Mouse (Mus musculus): ENCODE data around the gene Serp2.

GRCm38 (mm10) chr14:76605931-76606534, 49.3 kb upstream of the Serp2 start:
- TF ChIP-seq CTCF (IDR thresholded peaks at IDR 0.05; ENCODE audit: borderline replicate concordance, control insufficient read depth, extremely low read depth, insufficient read depth, low read length, poor library complexity) (no peak), POLR2A (IDR thresholded peaks at IDR 0.05; ENCODE audit: control insufficient read depth, extremely low read depth, insufficient read depth, low read length, poor library complexity) (no peak)

All from thymus, adult 2 months (tissue).